Mouse (Mus musculus): ENCODE data around the gene Hsd11b1. TPM values are rescaled to one million over a fixed set of nuclear protein-coding genes. Genes with fewer than 3 reads are reported as not detected.
"Not testable (repeated sequence)": the region's sequence is repeated elsewhere in the genome, so short reads cannot be mapped to it uniquely, and the experiment has no call there.

Gene Hsd11b1
- polyA plus RNA-seq, 1 experiment from 2014 or later = 2.4 TPM

GRCm38 (mm10) chr1:193255488-193256288 lies 8.2 kb downstream of the Hsd11b1 start:
- Histone ChIP-seq H3K4me1 (no peaks in the 10 kb centered on the region), H3K9me3 (no peaks in the 10 kb centered on the region), H3K27me3 (replicated peaks) (no peaks in the 10 kb centered on the region), H3K4me3 (replicated peaks) (no peak overlapping the region), H3K36me3 (no peaks in the 10 kb centered on the region), H3K27ac (no peak overlapping the region), H3K9ac (no peak overlapping the region), H3K4me2 (no peak overlapping the region)
- ATAC-seq (ENCODE audit: insufficient read depth, low FRiP score, low read depth) = 0 out of 2 replicates have a peak, but pooled peaks have one; percentile 35
- WGBS = 23% methylated on average over 3 of the region's 3 CpGs

- H3K4me2 ChIP-seq = no peak overlapping the region
- H3K4me1 ChIP-seq = no peaks in the 10 kb centered on the region
- H3K4me3 ChIP-seq (replicated peaks) = no peak overlapping the region
- no peak overlapping the region for H3K27ac ChIP-seq
- H3K36me3 ChIP-seq = no peaks in the 10 kb centered on the region
- no peak overlapping the region for H3K9ac ChIP-seq
- no peak for ATAC-seq (ENCODE audit: insufficient read depth, low FRiP score, low read depth)
- WGBS = 64% methylated on average over 8 of the region's 8 CpGs
- H3K9me3 ChIP-seq = no peaks in the 10 kb centered on the region
- H3K27me3 ChIP-seq (replicated peaks) = no peaks in the 10 kb centered on the region
These were observed 8.8 kb downstream of the Hsd11b1 start for GRCm38 (mm10) chr1:193255032-193255431.

GRCm38 (mm10) chr1:193253895-193254294 lies 10.0 kb downstream of the Hsd11b1 start:
- not testable (repeated sequence) for H3K36me3 ChIP-seq; H3K27ac ChIP-seq; H3K9me3 ChIP-seq; H3K27me3 ChIP-seq (replicated peaks); H3K4me2 ChIP-seq; H3K4me3 ChIP-seq (replicated peaks); H3K4me1 ChIP-seq; ATAC-seq (ENCODE audit: insufficient read depth, low FRiP score, low read depth); H3K9ac ChIP-seq
- 59% methylated on average over 3 of the region's 3 CpGs for WGBS

GRCm38 (mm10) chr1:193252616-193253015 lies 11.3 kb downstream of the Hsd11b1 start:
- 28% methylated on average over 5 of the region's 5 CpGs for WGBS

GRCm38 (mm10) chr1:193251386-193251785 lies 12.5 kb downstream of the Hsd11b1 start:
- 76% methylated on average over 7 of the region's 7 CpGs for WGBS
- H3K4me2 ChIP-seq = no peak overlapping the region

More at GRCm38 (mm10) chr1:193252616-193253015, 11.3 kb downstream of the Hsd11b1 start:
- ATAC-seq (ENCODE audit: insufficient read depth, low FRiP score, low read depth) = no peak
- Histone ChIP-seq H3K4me1 (no peaks in the 10 kb centered on the region), H3K27me3 (replicated peaks) (no peaks in the 10 kb centered on the region), H3K9ac (no peak overlapping the region), H3K9me3 (no peaks in the 10 kb centered on the region), H3K36me3 (no peaks in the 10 kb centered on the region), H3K4me3 (replicated peaks) (no peak overlapping the region), H3K27ac (no peak overlapping the region), H3K4me2 (no peak overlapping the region)

GRCm38 (mm10) chr1:193250026-193250425 lies 13.8 kb downstream of the Hsd11b1 start:
- no peaks in the 10 kb centered on the region for H3K9me3 ChIP-seq
- no peaks in the 10 kb centered on the region for H3K36me3 ChIP-seq
- H3K27me3 ChIP-seq (replicated peaks) = no peaks in the 10 kb centered on the region
- H3K27ac ChIP-seq = no peak overlapping the region
- 75% methylated on average over 2 of the region's 2 CpGs for WGBS
- H3K9ac ChIP-seq = no peak overlapping the region
- H3K4me2 ChIP-seq = no peak overlapping the region
- no peak overlapping the region for H3K4me3 ChIP-seq (replicated peaks)
- H3K4me1 ChIP-seq = no peaks in the 10 kb centered on the region
- ATAC-seq (ENCODE audit: insufficient read depth, low FRiP score, low read depth) = no peak

More at GRCm38 (mm10) chr1:193251386-193251785, 12.5 kb downstream of the Hsd11b1 start:
- no peak overlapping the region for H3K9ac ChIP-seq
- H3K27me3 ChIP-seq (replicated peaks) = no peaks in the 10 kb centered on the region
- no peak for ATAC-seq (ENCODE audit: insufficient read depth, low FRiP score, low read depth)
- no peak overlapping the region for H3K4me3 ChIP-seq (replicated peaks)
- no peak overlapping the region for H3K27ac ChIP-seq
- H3K36me3 ChIP-seq = no peaks in the 10 kb centered on the region
- H3K4me1 ChIP-seq = no peaks in the 10 kb centered on the region
- no peaks in the 10 kb centered on the region for H3K9me3 ChIP-seq

- H3K9ac ChIP-seq = no peak overlapping the region
- 80% methylated on average over 6 of the region's 6 CpGs for WGBS
- H3K27ac ChIP-seq = no peak overlapping the region
- no peak overlapping the region for H3K4me2 ChIP-seq
- ATAC-seq (ENCODE audit: insufficient read depth, low FRiP score, low read depth) = no peak
- no peaks in the 10 kb centered on the region for H3K9me3 ChIP-seq
- 0 out of 2 replicates have a peak, but pooled peaks cover 6% of the 10 kb centered on the region for H3K4me1 ChIP-seq
- no peaks in the 10 kb centered on the region for H3K36me3 ChIP-seq
- no peak overlapping the region for H3K4me3 ChIP-seq (replicated peaks)
- no peaks in the 10 kb centered on the region for H3K27me3 ChIP-seq (replicated peaks)
These were observed 19.6 kb downstream of the Hsd11b1 start for GRCm38 (mm10) chr1:193244235-193244634.

GRCm38 (mm10) chr1:193243571-193244193 lies 20.2 kb downstream of the Hsd11b1 start:
- Histone ChIP-seq H3K27ac (no peak overlapping the region), H3K9ac (no peak overlapping the region), H3K27me3 (replicated peaks) (no peaks in the 10 kb centered on the region), H3K36me3 (no peaks in the 10 kb centered on the region), H3K4me2 (no peak overlapping the region), H3K4me1 (0 out of 2 replicates have a peak, but pooled peaks cover 6% of the 10 kb centered on the region), H3K4me3 (replicated peaks) (no peak overlapping the region), H3K9me3 (no peaks in the 10 kb centered on the region)
- WGBS = 43% methylated on average over 10 of the region's 10 CpGs
- ATAC-seq (ENCODE audit: insufficient read depth, low FRiP score, low read depth) = no peak

- WGBS = 68% methylated on average over 4 of the region's 4 CpGs
- ATAC-seq (ENCODE audit: insufficient read depth, low FRiP score, low read depth) = no peak
- no peak overlapping the region for H3K27ac ChIP-seq
These were observed 21.0 kb downstream of the Hsd11b1 start for GRCm38 (mm10) chr1:193242863-193243262.

GRCm38 (mm10) chr1:193242238-193242637 lies 21.6 kb downstream of the Hsd11b1 start:
- H3K36me3 ChIP-seq = no peaks in the 10 kb centered on the region
- peak; percentile 35; the same call in 1 of the 2 replicates for ATAC-seq (ENCODE audit: insufficient read depth, low FRiP score, low read depth)
- no peak overlapping the region for H3K4me3 ChIP-seq (replicated peaks)
- H3K4me1 ChIP-seq = 0 out of 2 replicates have a peak, but pooled peaks cover 6% of the 10 kb centered on the region
- 48% methylated on average over 8 of the region's 8 CpGs for WGBS
- no peaks in the 10 kb centered on the region for H3K27me3 ChIP-seq (replicated peaks)
- H3K27ac ChIP-seq = no peak overlapping the region
- H3K4me2 ChIP-seq = no peak overlapping the region
- no peaks in the 10 kb centered on the region for H3K9me3 ChIP-seq
- H3K9ac ChIP-seq = no peak overlapping the region

More at GRCm38 (mm10) chr1:193242863-193243262, 21.0 kb downstream of the Hsd11b1 start:
- no peak overlapping the region for H3K9ac ChIP-seq
- 0 out of 2 replicates have a peak, but pooled peaks cover 6% of the 10 kb centered on the region for H3K4me1 ChIP-seq
- H3K9me3 ChIP-seq = no peaks in the 10 kb centered on the region
- no peaks in the 10 kb centered on the region for H3K27me3 ChIP-seq (replicated peaks)
- no peaks in the 10 kb centered on the region for H3K36me3 ChIP-seq
- no peak overlapping the region for H3K4me2 ChIP-seq
- no peak overlapping the region for H3K4me3 ChIP-seq (replicated peaks)

GRCm38 (mm10) chr1:193241436-193241835 lies 22.4 kb downstream of the Hsd11b1 start:
- Histone ChIP-seq H3K4me2 (no peak overlapping the region), H3K9me3 (no peaks in the 10 kb centered on the region), H3K4me1 (0 out of 2 replicates have a peak, but pooled peaks cover 6% of the 10 kb centered on the region), H3K9ac (no peak overlapping the region), H3K36me3 (no peaks in the 10 kb centered on the region), H3K4me3 (replicated peaks) (no peak overlapping the region), H3K27ac (no peak overlapping the region), H3K27me3 (replicated peaks) (no peaks in the 10 kb centered on the region)
- ATAC-seq (ENCODE audit: insufficient read depth, low FRiP score, low read depth) = no peak
- 88% methylated on average over 4 of the region's 4 CpGs for WGBS

GRCm38 (mm10) chr1:193238426-193238825 lies 25.4 kb downstream of the Hsd11b1 start:
- Histone ChIP-seq H3K27ac (no peak overlapping the region), H3K4me3 (replicated peaks) (no peak overlapping the region), H3K36me3 (no peaks in the 10 kb centered on the region), H3K27me3 (replicated peaks) (no peaks in the 10 kb centered on the region), H3K4me2 (no peak overlapping the region), H3K9me3 (no peaks in the 10 kb centered on the region), H3K9ac (no peak overlapping the region), H3K4me1 (0 out of 2 replicates have a peak, but pooled peaks cover 6% of the 10 kb centered on the region)
- no peak for ATAC-seq (ENCODE audit: insufficient read depth, low FRiP score, low read depth)
- WGBS = 52% methylated on average over 4 of the region's 4 CpGs

Data from stomach, embryonic 15.5 days (tissue).